Mouse (Mus musculus): Measurements from ENCODE around the gene Ctdspl.

The Ctdspl gene

DNA sequence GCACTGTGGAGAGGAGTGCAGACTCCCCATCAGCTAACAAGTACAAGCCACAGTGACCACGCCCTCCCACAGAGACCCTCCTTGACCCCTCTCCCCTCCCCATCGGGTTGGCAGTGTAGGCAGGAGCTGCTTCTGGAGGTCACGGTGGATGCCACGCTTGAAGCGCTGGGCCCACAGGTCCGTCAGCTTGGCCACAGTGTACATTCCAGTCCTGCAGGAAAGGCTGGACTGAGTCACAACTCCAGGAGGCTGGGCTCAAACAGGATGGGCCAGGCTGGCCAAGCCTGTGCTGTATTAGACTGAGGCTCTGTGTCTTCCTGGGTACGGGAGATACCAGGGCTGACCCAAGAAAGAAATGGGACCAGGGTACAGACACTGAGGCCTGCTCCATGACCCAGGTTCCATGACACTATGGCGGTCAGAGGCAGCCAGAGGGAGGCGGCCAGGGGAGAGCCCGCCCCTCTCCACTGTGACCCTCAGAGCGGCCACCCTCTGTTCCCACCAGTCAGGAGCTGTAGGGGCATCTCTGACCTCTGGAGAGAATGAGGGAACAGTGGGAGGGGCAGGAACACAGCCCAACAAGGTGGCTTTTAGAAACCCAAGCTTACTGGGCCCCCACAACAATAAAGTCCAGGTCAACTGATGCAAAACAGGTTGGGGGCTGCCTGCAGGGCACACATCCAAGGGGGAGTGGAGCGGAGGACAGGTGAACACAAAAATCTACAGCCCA, 165.5 kb downstream of the Ctdspl start:
- no peak for ATAC-seq (ENCODE audit: low TSS enrichment)

DNA sequence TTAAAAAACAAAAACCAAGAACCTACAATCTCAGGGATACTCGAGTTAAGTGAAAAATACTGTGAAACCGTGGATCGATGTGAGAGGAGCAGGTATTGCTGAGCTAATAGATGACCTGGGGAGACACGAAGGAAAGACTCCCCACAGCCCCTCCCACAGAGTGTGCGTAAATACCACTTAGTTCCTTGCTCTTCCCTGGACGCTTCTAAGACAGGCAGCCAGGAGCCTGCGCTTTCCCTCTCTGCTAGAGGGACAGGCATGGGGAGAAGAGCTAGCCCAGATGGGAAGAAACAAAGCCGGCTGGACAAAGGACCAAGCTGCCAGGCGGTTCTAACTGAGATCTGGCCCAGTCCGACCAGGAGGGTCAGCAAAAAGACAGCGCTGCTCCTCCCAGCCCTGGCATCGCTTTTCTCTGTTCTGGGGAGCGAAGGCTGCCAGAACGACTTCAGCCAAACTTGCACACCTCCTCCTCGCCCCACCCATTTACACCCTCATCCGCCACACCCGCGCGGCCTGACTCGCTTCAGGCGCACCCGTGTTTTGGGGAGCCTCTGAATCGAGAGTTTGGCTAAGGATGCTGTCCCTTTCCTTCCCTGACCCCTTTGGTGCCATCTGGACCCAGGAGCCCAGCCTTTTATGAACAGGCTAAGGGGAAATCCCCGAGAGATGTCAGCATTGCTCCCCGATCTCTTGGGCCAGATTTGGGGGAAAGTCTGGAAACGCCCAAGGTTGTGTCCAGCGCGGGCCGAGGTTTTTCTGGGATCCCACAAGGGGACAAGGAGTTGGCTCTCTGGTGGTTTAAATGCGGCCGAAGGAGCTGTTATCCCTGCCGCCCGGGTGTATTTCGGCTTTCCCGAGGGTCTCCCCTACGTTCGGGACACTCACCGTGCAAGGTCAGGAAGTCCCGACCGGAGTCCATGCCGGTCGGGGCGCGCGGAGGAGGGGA, 166.5 kb downstream of the Ctdspl start:
- peak; percentile 30; the same call in 1 of the 2 replicates for ATAC-seq (ENCODE audit: low TSS enrichment)

Data from frontal cortex, adult (tissue).